Mouse (Mus musculus): ENCODE measurements around the gene Sbk1.
"Not testable (repeated sequence)": the region's sequence is repeated elsewhere in the genome, so short reads cannot be mapped to it uniquely, and the experiment has no call there.

Gene Sbk1

DNA sequence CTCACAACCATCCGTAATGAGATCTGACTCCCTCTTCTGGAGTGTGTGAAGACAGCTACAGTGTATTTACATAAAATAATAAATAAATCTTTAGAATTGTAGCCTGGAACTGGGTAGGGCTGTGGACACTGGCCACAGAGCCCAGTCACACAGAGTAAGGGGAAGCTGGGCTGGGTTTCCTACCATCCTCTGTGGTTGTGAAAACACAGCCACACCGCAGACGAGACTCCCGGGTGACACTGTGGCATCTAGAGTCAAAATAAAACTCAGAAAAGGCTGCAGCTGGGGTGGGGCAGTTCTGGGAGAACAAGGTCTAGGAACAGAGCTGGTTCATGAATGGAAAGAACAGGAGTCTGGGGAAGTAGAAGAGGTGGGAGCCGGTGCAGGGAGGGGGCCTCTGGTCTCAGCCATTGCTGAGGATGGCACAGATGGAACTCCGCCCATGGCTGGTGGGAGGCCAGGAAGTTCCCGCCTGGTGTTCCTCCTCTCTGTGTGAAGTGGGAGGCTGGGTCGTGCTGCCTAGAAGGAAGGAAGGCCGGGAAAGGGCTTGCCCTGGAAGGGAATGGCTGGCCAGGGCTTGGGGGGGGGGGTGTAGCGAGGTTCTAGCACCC is 15.2 kb downstream of the Sbk1 start:
- DNase-seq (ENCODE audit: low read depth, low spot score): peak; percentile 61

DNA sequence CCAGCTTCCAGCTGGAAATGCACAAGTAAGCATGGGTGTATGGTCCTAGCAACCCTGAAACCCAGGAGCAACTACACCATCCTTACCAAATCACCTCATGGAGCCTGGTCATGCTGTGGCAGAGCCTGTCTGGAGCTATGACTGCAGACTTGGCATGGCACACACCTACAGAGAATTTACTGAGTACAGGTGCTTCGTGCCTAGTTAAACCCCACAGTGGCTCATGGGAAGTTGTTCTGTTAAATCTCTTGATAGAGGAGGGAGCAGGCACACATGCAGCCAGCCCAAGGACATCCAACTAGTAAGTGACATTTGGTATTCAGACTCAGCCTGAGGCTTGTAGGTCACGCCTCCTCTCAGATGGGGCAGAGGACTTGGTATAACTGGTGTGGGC is 15.7 kb downstream of the Sbk1 start:
- DNase-seq (ENCODE audit: low read depth, low spot score): no peak

GRCm38 (mm10) chr7:126288571-126289091 is 16.2 kb downstream of the Sbk1 start:
- DNase-seq (ENCODE audit: low read depth, low spot score): no peak

- no peak for DNase-seq (ENCODE audit: low read depth, low spot score)
Measured at GRCm38 (mm10) chr7:126289371-126289770, 17.0 kb downstream of the Sbk1 start.

- DNase-seq (ENCODE audit: low read depth, low spot score): no peak
Measured at GRCm38 (mm10) chr7:126289956-126290355, 17.5 kb downstream of the Sbk1 start.

DNA sequence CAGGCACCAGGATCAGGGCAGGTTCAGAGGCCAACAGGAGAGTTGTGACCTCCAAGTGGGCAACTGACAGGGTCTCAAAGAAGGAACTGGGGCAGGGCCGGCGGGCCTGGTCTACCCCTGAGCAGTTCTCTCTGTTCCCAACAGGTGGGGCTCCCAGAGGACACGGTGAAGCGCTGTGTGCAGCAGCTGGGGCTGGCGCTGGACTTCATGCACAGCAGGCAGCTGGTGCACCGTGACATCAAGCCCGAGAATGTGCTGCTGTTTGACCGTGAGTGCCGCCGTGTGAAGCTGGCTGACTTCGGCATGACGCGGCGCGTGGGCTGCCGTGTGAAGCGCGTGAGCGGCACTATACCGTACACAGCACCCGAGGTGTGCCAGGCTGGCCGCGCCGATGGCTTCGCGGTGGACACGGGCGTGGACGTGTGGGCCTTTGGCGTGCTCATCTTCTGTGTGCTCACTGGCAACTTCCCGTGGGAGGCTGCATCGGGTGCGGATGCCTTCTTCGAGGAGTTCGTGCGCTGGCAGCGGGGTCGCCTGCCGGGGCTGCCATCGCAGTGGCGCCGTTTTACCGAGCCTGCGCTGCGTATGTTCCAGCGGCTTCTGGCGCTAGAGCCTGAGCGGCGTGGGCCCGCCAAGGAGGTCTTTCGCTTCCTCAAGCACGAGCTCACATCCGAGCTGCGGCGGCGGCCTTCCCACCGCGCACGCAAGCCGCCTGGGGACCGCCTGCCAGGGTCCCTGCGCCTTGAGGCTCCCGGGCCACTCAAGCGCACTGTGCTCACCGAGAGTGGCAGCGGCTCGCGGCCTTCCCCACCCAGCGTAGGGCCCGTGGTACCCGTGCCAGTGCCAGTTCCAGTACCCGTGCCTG is 19.5 kb downstream of the Sbk1 start:
- DNase-seq (ENCODE audit: low read depth, low spot score): peak; percentile 66

- DNase-seq (ENCODE audit: low read depth, low spot score): no peak
Measured at GRCm38 (mm10) chr7:126293091-126293490, 20.7 kb downstream of the Sbk1 start.

DNA sequence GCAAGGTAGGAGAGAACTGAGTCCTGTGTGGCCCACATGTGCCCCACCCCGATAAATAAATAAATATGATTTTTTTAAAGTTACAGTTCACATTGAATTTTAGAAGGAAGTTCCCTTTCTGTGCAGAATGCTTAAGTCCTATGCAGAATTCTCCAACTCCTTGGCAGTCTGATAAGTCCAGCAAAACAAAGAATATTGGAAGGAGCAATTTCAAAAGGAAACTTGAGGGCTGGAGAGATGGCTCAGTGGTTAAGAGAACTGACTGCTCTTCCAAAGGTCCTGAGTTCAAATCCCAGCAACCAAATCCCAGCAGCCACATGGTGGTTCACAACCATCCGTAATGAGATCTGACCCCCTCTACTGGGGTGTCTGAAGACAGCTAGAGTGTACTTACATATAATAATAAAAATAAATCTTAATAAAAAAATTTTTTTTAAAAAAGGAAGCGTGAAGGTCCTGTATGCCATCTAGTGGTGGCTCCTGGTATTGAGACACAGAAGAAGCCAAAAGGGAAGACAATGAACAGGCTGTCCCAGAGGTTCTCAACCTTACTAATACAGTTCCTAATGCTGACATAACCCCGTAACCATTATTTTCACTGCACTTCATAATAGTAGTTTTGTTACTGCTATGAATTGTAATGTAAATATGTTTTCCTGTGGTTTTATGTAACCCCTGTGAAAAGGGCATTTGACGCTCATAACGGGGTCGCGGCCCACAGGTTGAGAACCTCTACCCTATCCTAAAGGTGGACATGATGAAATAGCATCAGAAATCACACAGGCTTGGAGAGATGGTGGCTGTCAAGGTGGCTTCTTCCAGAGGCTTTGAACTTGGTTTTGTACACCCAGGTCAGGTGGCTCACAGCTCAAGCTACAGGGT is 25.4 kb downstream of the Sbk1 start:
- peak; percentile 56 for DNase-seq (ENCODE audit: low read depth, low spot score)

DNA sequence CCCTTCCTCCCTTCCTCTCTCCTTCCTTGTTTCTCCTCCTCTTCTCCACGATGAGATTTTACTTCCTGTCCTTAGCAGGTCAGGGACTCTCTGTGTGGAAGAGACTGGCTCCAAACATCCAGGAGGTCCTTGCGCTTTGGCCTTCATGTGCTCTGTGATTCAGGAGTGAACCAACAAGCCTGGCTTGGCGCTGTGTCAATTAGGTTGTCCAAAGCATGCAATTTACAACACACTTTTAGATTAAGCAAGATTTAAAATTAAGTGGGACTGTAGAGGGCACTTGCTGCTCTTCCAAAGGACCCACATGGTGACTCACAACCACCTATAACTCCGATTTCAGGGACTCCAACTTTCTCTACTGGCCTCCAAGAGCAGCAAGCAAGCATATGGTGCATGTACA is 26.4 kb downstream of the Sbk1 start:
- DNase-seq (ENCODE audit: low read depth, low spot score): no peak

DNA sequence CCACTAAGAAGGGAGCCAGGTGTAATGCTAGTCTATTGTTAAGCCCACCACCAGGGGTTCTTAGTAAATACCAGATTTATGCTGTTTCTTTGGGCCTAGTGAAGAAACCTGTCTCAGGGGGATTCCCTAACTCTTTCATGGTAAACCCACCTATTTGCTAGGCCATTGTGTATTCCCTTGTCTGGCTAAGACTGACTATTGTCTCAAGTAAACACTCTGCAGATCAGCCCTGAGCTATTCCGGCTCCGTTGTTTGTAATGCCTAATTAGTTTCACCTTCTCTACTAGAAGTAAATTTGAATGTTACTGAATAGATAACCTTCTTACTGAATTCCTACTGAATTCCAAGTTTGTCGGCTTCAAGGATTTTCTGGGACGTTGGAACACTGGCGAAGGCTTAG is 29.4 kb downstream of the Sbk1 start:
- DNase-seq (ENCODE audit: low read depth, low spot score): peak; percentile 89

DNA sequence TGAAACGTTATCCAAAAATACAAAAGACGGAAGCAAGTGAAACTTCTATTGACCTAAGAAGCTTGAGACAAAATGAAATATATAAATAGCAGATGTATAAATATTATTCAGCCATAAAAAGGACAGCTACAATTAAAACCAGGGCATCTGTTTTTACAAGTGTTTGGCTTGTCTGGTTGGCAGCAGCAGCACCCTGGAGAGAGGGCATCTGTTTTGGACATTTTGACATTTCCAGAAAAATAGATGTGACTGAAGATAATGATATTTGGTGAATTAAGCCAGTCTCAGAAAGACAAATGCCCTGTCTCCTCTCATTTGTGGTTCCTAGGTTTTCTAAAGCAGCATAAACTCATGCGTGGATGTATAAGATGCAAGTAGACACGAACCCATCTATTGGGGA is 39.4 kb downstream of the Sbk1 start:
- no peak for DNase-seq (ENCODE audit: low read depth, low spot score)

- DNase-seq (ENCODE audit: low read depth, low spot score): peak; percentile 84
Measured at GRCm38 (mm10) chr7:126313309-126313708, 40.9 kb downstream of the Sbk1 start.

- no peak for DNase-seq (ENCODE audit: low read depth, low spot score)
Measured at GRCm38 (mm10) chr7:126314273-126314672, 41.9 kb downstream of the Sbk1 start.

DNA sequence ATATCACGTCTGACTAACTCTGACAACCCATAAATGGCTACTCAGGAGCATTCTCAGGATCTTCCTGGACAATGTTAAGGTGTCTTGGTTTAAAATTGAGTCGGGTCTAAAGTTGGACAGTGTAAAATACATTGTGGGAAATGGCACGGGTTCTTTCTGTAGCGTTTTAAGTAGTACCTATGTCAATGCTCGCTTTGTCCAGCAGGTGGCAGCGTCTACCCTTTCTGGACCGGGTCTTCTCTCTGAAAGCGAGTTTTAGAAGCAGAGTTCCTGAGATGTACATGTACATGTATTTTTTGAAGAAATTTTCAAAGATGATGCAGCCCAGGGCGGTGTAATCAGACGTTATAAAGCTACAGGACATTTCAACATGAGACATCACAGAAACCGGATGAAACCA is 51.3 kb downstream of the Sbk1 start:
- peak; percentile 87 for DNase-seq (ENCODE audit: low read depth, low spot score)

GRCm38 (mm10) chr7:126324791-126325190 is 52.4 kb downstream of the Sbk1 start:
- DNase-seq (ENCODE audit: low read depth, low spot score): no peak

GRCm38 (mm10) chr7:126325576-126326273 is 53.3 kb downstream of the Sbk1 start:
- peak; percentile 74 for DNase-seq (ENCODE audit: low read depth, low spot score)

- DNase-seq (ENCODE audit: low read depth, low spot score): not testable (repeated sequence)
Measured at GRCm38 (mm10) chr7:126328848-126329247, 56.4 kb downstream of the Sbk1 start.

DNA sequence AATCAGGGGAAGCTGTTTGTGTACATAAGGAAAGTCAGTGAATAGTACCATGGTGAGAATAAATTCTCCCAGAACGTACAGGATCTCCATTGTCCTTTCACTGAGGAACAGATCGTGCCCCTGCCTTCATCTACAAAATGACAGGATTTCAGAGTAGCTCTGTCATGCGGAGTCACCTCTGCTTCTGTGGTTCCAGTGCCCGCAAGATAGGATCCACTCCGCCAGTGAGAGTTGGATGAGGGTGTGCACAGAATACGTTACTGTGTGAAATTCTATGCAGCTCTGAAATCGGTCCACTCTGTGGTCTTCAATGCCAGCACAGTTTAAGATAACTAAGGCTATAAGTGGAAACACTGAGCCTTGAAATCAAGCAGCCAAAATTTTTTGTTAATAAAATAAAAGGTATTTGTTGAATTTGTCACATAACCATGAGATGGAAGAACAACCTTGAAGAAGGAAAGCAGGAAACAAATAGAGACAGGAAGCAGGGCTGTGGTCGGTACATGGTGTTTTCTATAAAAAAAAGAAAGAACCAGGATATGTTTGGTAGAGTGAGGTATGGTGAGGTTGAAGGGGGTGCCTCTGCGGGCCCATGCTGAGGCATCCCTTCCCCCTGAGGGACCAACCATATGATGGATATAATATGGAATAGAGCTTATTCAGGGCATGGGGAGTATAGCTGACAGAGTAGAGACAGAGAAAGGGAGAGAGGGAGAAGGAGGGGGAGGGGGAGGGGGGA is 57.7 kb downstream of the Sbk1 start:
- no peak for DNase-seq (ENCODE audit: low read depth, low spot score)

DNA sequence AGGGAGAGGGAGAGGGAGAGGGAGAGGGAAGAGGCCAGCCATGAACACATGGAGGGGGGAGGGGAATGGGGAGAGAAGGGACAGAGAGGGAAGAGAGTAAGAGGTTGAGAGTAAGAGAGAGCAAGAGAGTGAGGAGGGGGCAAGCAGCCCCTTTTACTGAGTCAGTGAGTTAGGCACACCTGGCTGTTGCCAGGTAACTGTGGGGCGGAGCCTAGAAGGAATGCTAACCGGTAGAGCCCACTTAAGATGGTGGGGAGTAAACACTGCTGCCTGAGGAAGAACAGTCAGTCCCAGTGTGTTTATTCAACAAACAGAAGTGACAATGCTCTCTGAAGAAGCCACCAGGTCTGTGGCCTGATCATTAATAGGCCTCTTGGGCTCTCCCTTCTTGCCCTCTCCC is 58.3 kb downstream of the Sbk1 start:
- DNase-seq (ENCODE audit: low read depth, low spot score): peak; percentile 29

DNA sequence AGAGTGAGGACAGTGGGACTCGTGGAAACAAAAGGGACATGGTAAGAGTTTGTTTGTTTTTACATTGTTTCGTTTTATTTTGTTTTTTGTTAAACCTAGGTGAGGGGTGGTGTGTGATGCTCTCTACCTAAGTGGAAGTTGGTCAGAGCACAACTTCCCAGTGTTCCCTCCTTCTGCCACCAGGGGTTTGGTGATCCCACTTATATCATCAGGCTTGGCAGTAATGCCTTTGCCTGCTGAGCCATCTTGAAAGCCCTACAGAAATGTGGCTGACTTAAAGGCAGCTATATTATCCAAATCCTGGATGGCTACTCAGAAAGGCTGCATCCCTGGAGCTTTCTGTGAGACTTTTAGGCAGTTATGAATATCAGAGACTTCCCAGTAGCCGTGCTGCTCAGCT is 60.3 kb downstream of the Sbk1 start:
- DNase-seq (ENCODE audit: low read depth, low spot score): peak; percentile 45

- peak; percentile 68 for DNase-seq (ENCODE audit: low read depth, low spot score)
Measured at GRCm38 (mm10) chr7:126335556-126335955, 63.1 kb downstream of the Sbk1 start.

Data from ZHBTc4 (cell line).